Mouse (Mus musculus) lung, postnatal 0 days (tissue): ENCODE measurements around the gene Ifngr1. TPM values are rescaled to one million over a fixed set of nuclear protein-coding genes. Genes with fewer than 3 reads are reported as not detected.

Experiments
- ATAC-seq: fragments of 200-750 bp; cut with Nextera tagmentation; 2 replicates; pipeline ENCODE4 v1.8.0; 2017; ENCODE audit warnings: moderate library complexity
- DNase-seq: peaks from one replicate; pipeline ENCODE4 v3.0.0-alpha.2; 2016; ENCODE audit warnings: low spot score
- H3K27ac ChIP-seq: fragments of 300-500 bp; sonication (generic); 2 replicates; pipeline ENCODE4 v1.5.1; 2014; ENCODE audit warnings: antibody characterized with exemption, mild to moderate bottlenecking, low read length, mixed read lengths
- H3K27me3 ChIP-seq: fragments of 300-500 bp; sonication (generic); replicated peaks from 2 replicates; pipeline ENCODE4 v1.6.1; 2014; ENCODE audit warnings: low read length, mixed read lengths; ENCODE audit not compliant: insufficient read depth
- H3K36me3 ChIP-seq: fragments of 300-500 bp; sonication (generic); 2 replicates; pipeline ENCODE4 v1.6.1; 2014; ENCODE audit warnings: low read length, mixed read lengths; ENCODE audit not compliant: insufficient read depth
- H3K4me1 ChIP-seq: fragments of 300-500 bp; sonication (generic); 2 replicates; pipeline ENCODE4 v1.6.1; 2014; ENCODE audit warnings: antibody characterized with exemption, low read depth, low read length, mixed read lengths; ENCODE audit not compliant: insufficient read depth
- H3K4me2 ChIP-seq: fragments of 300-500 bp; sonication (generic); replicated peaks from 2 replicates; pipeline ENCODE4 v1.6.1; 2014; ENCODE audit warnings: low read depth, mild to moderate bottlenecking, low read length, moderate library complexity, mixed read lengths
- H3K4me3 ChIP-seq: fragments of 300-500 bp; sonication (generic); 2 replicates; pipeline ENCODE4 v1.5.1; 2014; ENCODE audit warnings: low read depth, low read length
- H3K9ac ChIP-seq: fragments of 300-500 bp; sonication (generic); replicated peaks from 2 replicates; pipeline ENCODE4 v1.6.1; 2014; ENCODE audit warnings: low read depth, mild to moderate bottlenecking
- H3K9me3 ChIP-seq: fragments of 300-500 bp; sonication (generic); 2 replicates; pipeline ENCODE4 v1.6.1; 2016; ENCODE audit warnings: low read length, mixed read lengths
- CTCF ChIP-seq: IDR thresholded peaks from 2 replicates; pipeline ENCODE4 v1.5.1; 2016; ENCODE audit warnings: antibody characterized with exemption, mild to moderate bottlenecking
- EP300 ChIP-seq: IDR thresholded peaks from 2 replicates; pipeline ENCODE4 v1.6.1; 2016; ENCODE audit warnings: antibody characterized with exemption, mild to moderate bottlenecking, control low read depth
- WGBS: fragments of 180-500 bp; shearing (Covaris S2); extraction: QIAGEN DNeasy Blood & Tissue Kit; methylation state at CpG from one replicate; pipeline ENCODE4 v1.1.7; 2014; 5-methylcytosine and 5-hydroxymethylcytosine counted together
- polyA plus RNA-seq: library from polyadenylated mRNA; unstranded; fragments of >200 nt; fragmentation: Nextera tagmentation; extraction: Ambion mirVana; gene quantifications from 2 replicates; pipeline ENCODE4 v1.2.1, GENCODE M21; 2015

Ifngr1 gene
- polyA plus RNA-seq, 1 experiment from 2014 or later = 159 TPM

- peak; percentile 79 for DNase-seq
- H3K27me3 ChIP-seq = no peaks in the 10 kb centered on the region
- H3K4me1 ChIP-seq = peaks cover 4% of the 10 kb centered on the region; the same call in 1 of the 2 replicates
- WGBS = 32% methylated on average over 13 of the region's 13 CpGs
- no peak overlapping the region for H3K27ac ChIP-seq
- no peak overlapping the region for H3K4me2 ChIP-seq
- no peak overlapping the region for H3K4me3 ChIP-seq
- H3K36me3 ChIP-seq = no peaks in the 10 kb centered on the region
- ATAC-seq = peak; percentile 23; the same call in 1 of the 2 replicates
- H3K9me3 ChIP-seq = no peaks in the 10 kb centered on the region
- H3K9ac ChIP-seq = no peak overlapping the region
- TF ChIP-seq EP300 (no peak; the same call in none of the 2 replicates), CTCF (no peak)
Observed at GRCm38 (mm10) chr10:19631616-19632195, 40.0 kb downstream of the Ifngr1 start.

DNA sequence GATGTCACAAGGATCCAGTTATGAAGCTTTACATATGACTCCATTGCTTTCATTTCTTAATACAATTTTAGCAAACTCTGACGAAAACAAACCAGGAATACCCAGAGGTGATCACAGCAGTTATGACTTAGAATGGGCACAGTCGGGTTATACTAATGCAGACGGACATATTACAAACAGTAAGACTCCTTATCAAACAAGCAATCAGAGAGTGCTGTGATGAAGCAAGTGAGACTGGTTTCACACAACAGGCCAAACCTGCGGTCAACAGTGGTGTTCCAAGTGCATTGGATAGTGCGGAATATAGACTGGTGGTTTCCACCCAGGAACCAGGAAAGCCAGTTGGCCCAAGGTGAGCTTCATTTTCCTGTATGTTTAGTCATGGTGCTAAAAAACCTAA, 47.1 kb downstream of the Ifngr1 start:
- Histone ChIP-seq H3K27ac (no peak overlapping the region), H3K9me3 (no peaks in the 10 kb centered on the region), H3K9ac (no peak overlapping the region), H3K4me1 (no peaks in the 10 kb centered on the region), H3K4me3 (no peak overlapping the region), H3K27me3 (no peaks in the 10 kb centered on the region), H3K36me3 (no peaks in the 10 kb centered on the region), H3K4me2 (no peak overlapping the region)
- DNase-seq = no peak
- WGBS = 80% methylated on average over 5 of the region's 5 CpGs
- TF ChIP-seq EP300 (no peak), CTCF (no peak)
- no peak for ATAC-seq

GRCm38 (mm10) chr10:19639630-19640029, 47.9 kb downstream of the Ifngr1 start:
- Histone ChIP-seq H3K27ac (no peak overlapping the region), H3K4me3 (no peak overlapping the region), H3K9ac (no peak overlapping the region), H3K27me3 (no peaks in the 10 kb centered on the region), H3K4me2 (no peak overlapping the region), H3K4me1 (no peaks in the 10 kb centered on the region), H3K9me3 (no peaks in the 10 kb centered on the region), H3K36me3 (no peaks in the 10 kb centered on the region)
- 100% methylated on average over 1 of the region's 1 CpGs for WGBS
- peak; percentile 17 for DNase-seq
- TF ChIP-seq EP300 (no peak), CTCF (no peak)
- ATAC-seq = no peak

GRCm38 (mm10) chr10:19645119-19645518, 53.4 kb downstream of the Ifngr1 start:
- Histone ChIP-seq H3K27me3 (no peaks in the 10 kb centered on the region), H3K36me3 (no peaks in the 10 kb centered on the region), H3K27ac (no peak overlapping the region), H3K9me3 (no peaks in the 10 kb centered on the region), H3K4me2 (no peak overlapping the region), H3K4me1 (no peaks in the 10 kb centered on the region), H3K4me3 (no peak overlapping the region), H3K9ac (no peak overlapping the region)
- no peak for DNase-seq
- TF ChIP-seq EP300 = no peak
- TF ChIP-seq CTCF = no peak
- no peak for ATAC-seq
- 90% methylated on average over 2 of the region's 2 CpGs for WGBS

DNA sequence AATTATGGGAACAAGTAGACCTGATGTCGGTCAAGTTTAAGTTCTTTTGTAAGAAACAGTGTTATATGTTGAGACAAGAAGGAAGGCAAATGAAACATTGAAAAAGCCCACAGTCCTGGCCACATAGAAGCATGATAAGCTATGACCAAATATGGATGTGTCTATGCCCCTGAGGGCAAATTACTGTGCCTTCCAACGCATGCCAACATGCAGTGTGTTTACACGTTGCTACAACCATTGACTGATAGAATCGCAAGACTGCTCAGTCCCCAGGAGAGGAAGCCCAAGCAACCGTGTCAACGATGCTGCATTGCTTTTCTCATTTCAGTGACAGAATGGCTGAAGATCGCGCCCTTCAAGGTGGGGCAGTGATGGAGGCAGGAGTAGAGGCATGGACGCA, 65.7 kb downstream of the Ifngr1 start:
- Histone ChIP-seq H3K27me3 (no peaks in the 10 kb centered on the region), H3K4me3 (no peak overlapping the region), H3K9me3 (no peaks in the 10 kb centered on the region), H3K27ac (no peak overlapping the region), H3K4me2 (no peak overlapping the region), H3K9ac (no peak overlapping the region), H3K4me1 (no peaks in the 10 kb centered on the region), H3K36me3 (no peaks in the 10 kb centered on the region)
- TF ChIP-seq CTCF = no peak
- no peak for TF ChIP-seq EP300
- DNase-seq = no peak
- 86% methylated on average over 9 of the region's 9 CpGs for WGBS
- no peak for ATAC-seq

Other genes with a start within 250 kb of the Ifngr1 start
- gene Olig3, start 235.4 kb upstream of the Ifngr1 start, polyA plus RNA-seq = not detected in 2 replicates
- 0.05 and 0.12 TPM in 2 replicates for gene Il22ra2, start 30.0 kb downstream of the Ifngr1 start, polyA plus RNA-seq
- gene Il20ra, start 120.6 kb downstream of the Ifngr1 start, polyA plus RNA-seq = 0.11 and 0.18 TPM in 2 replicates